In genomic region chr5:98882096-98882495, GRCm38 (mm10) we compare ENCODE assay signal across 26 mouse cellular contexts. TPM values are rescaled to one million over a fixed set of nuclear protein-coding genes. Genes with fewer than 3 reads are reported as not detected.
DNase-seq lines count a peak whose midpoint lies in the region; ATAC-seq lines count a peak whose summit lies in the region.
"Had no signal": no experiment of that assay in that cellular context is flagged by ENCODE, and none has a peak within 500 bp of the region (broad histone marks: within the 10 kb centered on the region; RNA-seq: fewer than 3 reads in every experiment).

No protein-coding gene starts in this region.

- no peak for ATAC-seq in kidney, embryonic 14.5 days (ENCODE audit: low FRiP score, low TSS enrichment)
- ATAC-seq: activated CD4-positive, CD25-positive, alpha-beta regulatory T cell, adult 4 months; forebrain, embryonic 15.5 days; hindbrain, embryonic 16.5 days had no signal

- no peak overlapping the region for H3K4me3 ChIP-seq in kidney, embryonic 14.5 days (ENCODE audit: low read length)
- H3K4me3 ChIP-seq: embryonic facial prominence, embryonic 10.5 days; embryonic facial prominence, embryonic 13.5 days; erythroblast, embryonic 14.5 days; forebrain, embryonic 12.5 days; forebrain, embryonic 15.5 days; heart, embryonic 12.5 days; heart, embryonic 15.5 days; hindbrain, embryonic 10.5 days; hindbrain, embryonic 13.5 days had no signal

- H3K4me1 ChIP-seq in kidney, embryonic 14.5 days (ENCODE audit: control insufficient read depth, insufficient read depth, low read length), result no peaks in the 10 kb centered on the region
- H3K4me1 ChIP-seq: forebrain, embryonic 12.5 days; forebrain, embryonic 15.5 days; heart, embryonic 12.5 days; heart, embryonic 15.5 days; hindbrain, embryonic 10.5 days; hindbrain, embryonic 13.5 days had no signal

- DNase-seq in embryo, embryonic 10.5 days (ENCODE audit: low spot score), result peak; percentile 14
- DNase-seq in embryo, embryonic 11 days, result no peak
- DNase-seq in kidney, adult 8-10 months, result peak; percentile 15 to 58
- DNase-seq in kidney, postnatal 36 days, result peak; percentile 18 to 49
- DNase-seq in kidney, adult 18-20 months, result no peak
- DNase-seq: adrenal gland, adult 8-10 months; adrenal gland, postnatal 25 days; cerebellum, adult 18-20 months; cerebellum, adult 9-10 months; cerebellum, postnatal 14 days; gastrocnemius, postnatal 25 days; heart, adult 18-20 months; heart, postnatal 10 days; heart, postnatal 36 days had no signal

- no peak overlapping the region for H3K9ac ChIP-seq in kidney, embryonic 14.5 days (ENCODE audit: low read depth, low read length)
- H3K9ac ChIP-seq: embryonic facial prominence, embryonic 13.5 days; forebrain, embryonic 12.5 days; forebrain, embryonic 15.5 days; heart, embryonic 12.5 days; heart, embryonic 15.5 days; hindbrain, embryonic 13.5 days had no signal

- H3K27me3 ChIP-seq in kidney, embryonic 14.5 days (ENCODE audit: control insufficient read depth, insufficient read depth, low read length), result no peaks in the 10 kb centered on the region
- H3K27me3 ChIP-seq: embryonic facial prominence, embryonic 13.5 days; forebrain, embryonic 12.5 days; forebrain, embryonic 15.5 days; heart, embryonic 12.5 days; heart, embryonic 15.5 days; hindbrain, embryonic 13.5 days had no signal

- no peaks in the 10 kb centered on the region for H3K36me3 ChIP-seq in kidney, embryonic 14.5 days (ENCODE audit: control insufficient read depth, insufficient read depth, low read length)
- H3K36me3 ChIP-seq: embryonic facial prominence, embryonic 10.5 days; embryonic facial prominence, embryonic 13.5 days; forebrain, embryonic 12.5 days; forebrain, embryonic 15.5 days; heart, embryonic 12.5 days; heart, embryonic 15.5 days; hindbrain, embryonic 10.5 days; hindbrain, embryonic 13.5 days had no signal

- no peaks in the 10 kb centered on the region for H3K9me3 ChIP-seq in kidney, embryonic 14.5 days (ENCODE audit: control insufficient read depth, low read length)
- H3K9me3 ChIP-seq: embryonic facial prominence, embryonic 10.5 days; embryonic facial prominence, embryonic 13.5 days; forebrain, embryonic 12.5 days; forebrain, embryonic 15.5 days; heart, embryonic 12.5 days; heart, embryonic 15.5 days; hindbrain, embryonic 10.5 days; hindbrain, embryonic 13.5 days had no signal

- no peak overlapping the region for H3K27ac ChIP-seq in kidney, embryonic 14.5 days (ENCODE audit: low read depth, low read length)
- H3K27ac ChIP-seq: embryonic facial prominence, embryonic 10.5 days; embryonic facial prominence, embryonic 13.5 days; forebrain, embryonic 12.5 days; forebrain, embryonic 15.5 days; heart, embryonic 15.5 days; hindbrain, embryonic 10.5 days; hindbrain, embryonic 13.5 days had no signal

- no peak overlapping the region for H3K4me2 ChIP-seq in kidney, embryonic 14.5 days (replicated peaks; ENCODE audit: low read depth, low read length)
- H3K4me2 ChIP-seq: embryonic facial prominence, embryonic 13.5 days; forebrain, embryonic 12.5 days; forebrain, embryonic 15.5 days; heart, embryonic 12.5 days; heart, embryonic 15.5 days; hindbrain, embryonic 13.5 days had no signal

- 51% methylated on average over 3 of the region's 3 CpGs for WGBS in kidney, embryonic 14.5 days

RNA-seq across cellular contexts. Expression of gene Bmp3, which starts 27.9 kb away (rescaled TPM):
- 5.6 and 12.9 TPM in 2 replicates for polyA plus RNA-seq in kidney, embryonic 14.5 days (2014; fragmentation: Nextera tagmentation; extraction: Ambion mirVana)
- polyA plus RNA-seq: activated CD4-positive, CD25-positive, alpha-beta regulatory T cell, adult 4 months; erythroblast, embryonic 14.5 days had no signal

Comparison
In these comparisons a context has a peak if more than half of its experiments do, and no peak if none do; other contexts are left out.
1. DNase-seq: peak in embryo, embryonic 10.5 days (single experiment), kidney, adult 8-10 months (2 of 2) and kidney, postnatal 36 days (2 of 2); none in embryo, embryonic 11 days (single experiment) and kidney, adult 18-20 months (single experiment).